Mouse (Mus musculus): ENCODE results near the gene Trmt10c.

- TF ChIP-seq POLR2A (IDR thresholded peaks at IDR 0.05; ENCODE audit: insufficient read depth, low read depth, low read length), result no peak
- TF ChIP-seq CTCF (IDR thresholded peaks at IDR 0.05; ENCODE audit: insufficient read depth, low read depth, low read length), result no peak
Observed at GRCm38 (mm10) chr16:56014076-56014475, 23.5 kb downstream of the Trmt10c start.

Data from olfactory bulb, adult 2 months (tissue).